Mouse (Mus musculus) ovary, adult 18-20 months (tissue): ENCODE data around the gene Itga2.

Experiments
- DNase-seq: peaks from one replicate; pipeline ENCODE4 v3.0.0; 2022; ENCODE audit warnings: low spot score, mixed read lengths

Gene Itga2

DNA sequence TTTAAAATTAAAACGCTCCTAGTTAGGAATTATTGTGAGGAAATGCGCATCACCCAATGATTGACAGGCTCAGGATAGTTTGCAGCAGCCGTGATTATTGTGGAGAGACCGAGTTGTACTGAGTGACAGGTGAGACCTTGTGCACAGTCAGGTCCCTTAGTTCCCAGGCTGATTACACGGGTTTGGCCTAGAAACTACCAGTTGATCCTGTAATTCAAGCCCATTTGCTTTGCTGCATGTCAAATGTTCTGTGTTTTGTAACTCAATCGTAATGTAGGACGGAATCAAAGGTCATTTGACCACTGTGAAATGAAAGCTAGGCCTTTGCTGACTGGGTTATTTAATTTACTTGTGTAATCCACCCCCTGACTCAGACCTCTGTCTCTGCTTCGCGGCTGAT lies 113.4 kb downstream of the Itga2 start:
- no peak for DNase-seq

DNA sequence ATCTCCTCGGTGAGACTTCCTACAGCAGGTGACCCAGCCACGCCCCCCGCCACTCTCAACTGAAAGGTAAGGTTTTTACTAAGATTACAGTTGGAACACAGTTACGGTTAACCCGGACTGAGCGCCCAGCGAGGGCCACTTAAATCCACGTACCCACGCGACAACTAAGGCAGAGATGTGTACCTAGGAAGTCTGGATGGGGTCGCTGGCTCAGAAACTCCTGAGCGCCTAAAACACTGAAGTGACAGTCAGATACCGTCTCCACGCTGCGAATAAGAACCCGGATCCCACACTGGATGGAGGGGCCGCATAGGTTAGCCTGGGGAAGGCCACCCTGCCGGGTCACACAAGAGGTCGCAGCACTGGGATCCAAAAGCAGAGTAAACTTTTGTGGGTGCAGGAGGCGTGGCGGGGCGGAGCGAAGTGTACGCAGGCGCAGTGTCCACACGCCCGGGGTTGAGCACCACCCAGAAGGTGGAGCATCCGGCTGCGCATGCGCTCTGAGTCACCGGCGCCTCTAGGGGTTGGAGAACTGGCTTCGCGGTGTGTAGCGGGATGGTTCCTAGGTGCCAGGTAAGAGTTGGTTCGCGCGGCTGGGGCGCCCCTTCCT lies 114.0 kb downstream of the Itga2 start, which contains the start of gene Mocs2:
TSS of gene Mocs2 (plus strand) at position 486 of the 610 bp plus-strand sequence.
- DNase-seq, result peak; percentile 86

DNA sequence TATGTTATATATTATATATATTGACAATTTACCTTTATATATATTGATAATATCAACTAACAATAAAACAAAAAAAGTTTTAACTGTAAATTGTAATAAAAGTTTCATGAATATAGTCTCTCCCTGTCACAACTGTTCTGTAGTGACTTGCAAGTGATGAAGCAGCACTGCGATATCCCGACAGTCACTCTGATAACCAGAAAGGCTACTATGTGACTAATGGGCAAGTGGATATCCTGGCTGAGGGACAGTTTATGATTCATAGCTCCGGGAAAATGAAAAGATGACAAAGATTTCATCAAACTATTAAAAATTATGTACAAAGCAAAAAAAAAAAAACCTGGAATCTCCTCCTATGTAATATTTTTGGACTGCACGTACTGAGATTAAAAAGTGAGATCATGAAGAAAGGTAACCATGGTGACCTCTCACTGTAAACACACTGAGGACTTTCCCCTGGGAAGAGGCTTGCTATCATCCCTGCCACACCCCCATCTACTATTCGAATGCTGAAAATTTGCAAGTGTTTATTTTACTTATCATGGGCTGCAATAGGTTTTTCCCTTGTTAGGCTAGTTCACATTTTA lies 122.2 kb downstream of the Itga2 start:
- DNase-seq, result no peak

DNA sequence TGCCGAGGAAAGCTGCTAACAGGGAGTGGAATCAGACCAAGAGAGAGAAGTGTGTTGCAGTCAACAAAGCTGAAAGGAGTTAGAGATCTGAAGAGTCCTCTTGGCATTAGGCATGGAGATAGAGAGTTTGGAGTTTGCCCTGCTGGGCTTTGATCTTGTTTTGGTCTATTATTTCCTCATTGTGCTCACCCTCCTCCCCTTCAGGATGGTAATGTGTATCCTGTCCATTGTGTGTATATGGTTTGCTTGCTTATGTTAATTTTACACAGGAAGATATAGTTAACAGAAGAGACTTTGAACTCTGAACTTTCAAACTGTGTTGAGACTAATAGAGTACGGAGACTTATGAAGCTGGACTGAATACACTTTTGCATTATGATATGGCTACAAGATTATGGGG lies 128.9 kb downstream of the Itga2 start:
- DNase-seq, result no peak

DNA sequence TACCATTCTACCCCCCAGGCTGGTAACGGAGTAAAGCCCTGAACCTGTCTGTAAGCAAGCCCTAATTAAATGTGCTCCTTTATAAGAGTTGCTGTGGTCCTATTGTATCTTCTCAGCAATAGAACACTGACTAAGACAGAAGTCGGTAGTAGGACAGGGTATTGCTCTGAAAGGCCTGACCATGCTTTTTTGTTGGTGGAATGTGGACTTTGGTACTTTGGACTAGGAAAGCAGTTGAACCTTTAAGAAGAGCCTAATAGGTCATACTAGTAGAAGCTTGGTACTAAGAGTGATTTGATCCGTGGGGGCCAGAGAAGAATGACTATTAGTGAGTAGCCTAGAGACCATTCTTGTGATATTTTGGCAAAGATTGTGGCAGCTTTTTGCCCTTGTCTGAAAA lies 130.0 kb downstream of the Itga2 start:
- no peak for DNase-seq

DNA sequence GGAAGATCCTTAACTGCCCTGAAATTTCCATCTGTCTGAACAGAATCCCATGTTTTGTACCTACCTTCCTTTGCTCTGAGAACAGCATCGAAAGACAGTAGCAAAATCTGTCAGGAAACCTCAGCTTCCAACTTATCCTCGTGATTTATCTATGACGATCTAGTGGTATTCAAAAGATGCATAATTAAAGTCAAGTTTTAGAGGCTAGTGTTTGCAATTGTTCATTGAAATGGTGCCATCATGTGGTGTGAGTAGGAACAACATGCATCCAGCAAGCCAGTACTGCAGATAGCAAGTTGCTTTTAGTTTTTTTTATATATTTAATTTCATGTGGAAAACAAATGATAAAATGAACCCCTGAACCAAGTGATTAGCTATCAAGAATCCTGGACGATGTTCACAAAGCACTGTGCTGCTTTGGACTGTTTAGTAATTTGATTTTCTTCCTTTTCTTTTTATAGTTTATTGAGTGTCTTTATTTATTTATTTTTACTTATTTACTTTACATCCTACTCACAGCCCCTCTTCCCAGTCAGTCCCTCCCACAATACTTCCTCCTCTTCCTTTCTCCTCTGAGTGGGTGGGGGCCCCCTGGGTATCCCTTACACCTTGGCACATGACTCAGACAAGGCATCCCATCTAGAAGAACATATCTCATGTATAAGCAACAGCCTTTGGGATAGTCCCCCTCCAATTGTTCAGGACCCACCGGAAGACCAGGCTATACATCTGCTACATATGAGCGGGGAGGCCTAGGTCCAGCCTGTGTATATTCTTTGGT lies 138.5 kb downstream of the Itga2 start:
- no peak for DNase-seq

DNA sequence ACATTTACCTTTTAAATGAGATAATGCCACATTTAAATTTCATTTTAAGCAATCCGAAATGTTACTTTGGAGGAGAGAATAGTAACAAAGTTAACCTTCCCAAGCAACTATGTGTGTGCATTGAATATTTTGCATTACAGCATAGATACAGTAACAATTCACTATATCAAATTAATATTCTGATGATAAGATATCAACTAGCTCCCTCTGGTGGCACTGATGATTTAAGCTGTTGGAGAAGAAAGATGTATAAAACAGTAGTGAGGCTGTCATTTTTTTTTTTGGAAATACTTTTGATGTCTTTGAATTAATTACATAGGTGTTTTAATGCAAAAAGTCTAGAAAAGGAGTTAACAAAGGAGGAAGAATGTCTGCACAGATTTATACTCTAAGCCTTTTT lies 140.4 kb downstream of the Itga2 start:
- no peak for DNase-seq
